Comparison of ENCODE assay signal across 8 mouse cellular contexts in genomic region chr11:97187764-97188642, GRCm38 (mm10). TPM values are rescaled to one million over a fixed set of nuclear protein-coding genes. Genes with fewer than 3 reads are reported as not detected.
A peak's percentile ranks its signal among the peaks of the same experiment; 100 is the strongest.
DNase-seq lines count a peak whose midpoint lies in the region; ATAC-seq lines count a peak whose summit lies in the region.

Kpnb1 (minus strand) TSS chr11:97187881.

- WGBS in hindbrain, embryonic 11.5 days = under 1% methylated on average over 85 of the region's 101 CpGs

- H3K9ac ChIP-seq in hindbrain, embryonic 11.5 days (ENCODE audit: low read depth, low read length) = peak within 1 kb of the TSS; percentile 96

- DNase-seq in Muller cell, postnatal 12 days (ENCODE audit: inconsistent ontology term) = peak; percentile 100
- peak; percentile 100 for DNase-seq in cerebellum, adult 9-11 months
- DNase-seq in frontal cortex, adult 2 months (ENCODE audit: extremely low spot score in 1 of 2, low spot score in 1 of 2) = peak; percentile 97 to 99
- DNase-seq in hindbrain, embryonic 11.5 days (ENCODE audit: low spot score) = peak; percentile 98
- peak; percentile 97 to 99 for DNase-seq in layer of hippocampus, postnatal 10 days (ENCODE audit: low spot score in 2 of 2)
- DNase-seq in lung, postnatal 10 days = peak; percentile 99
- DNase-seq in ovary, postnatal 36 days (ENCODE audit: low spot score) = peak; percentile 99
- peak; percentile 98 for DNase-seq in thymus, postnatal 25 days

- peak within 1 kb of the TSS; percentile 96 for H3K27ac ChIP-seq in hindbrain, embryonic 11.5 days (ENCODE audit: low read depth, low read length)

- no peaks in the 10 kb centered on the region for H3K27me3 ChIP-seq in hindbrain, embryonic 11.5 days (ENCODE audit: control insufficient read depth, insufficient read depth, low read length)

- peaks cover 6% of the 10 kb centered on the region; the same call in 1 of the 2 replicates for H3K4me1 ChIP-seq in hindbrain, embryonic 11.5 days (replicated peaks; ENCODE audit: control insufficient read depth, insufficient read depth, low read length)

- peak; percentile 98 for ATAC-seq in hindbrain, embryonic 11.5 days (ENCODE audit: low FRiP score)

- peaks cover 2% of the 10 kb centered on the region; the same call in 1 of the 2 replicates for H3K36me3 ChIP-seq in hindbrain, embryonic 11.5 days (ENCODE audit: control insufficient read depth, insufficient read depth, low read length)

- no peaks in the 10 kb centered on the region for H3K9me3 ChIP-seq in hindbrain, embryonic 11.5 days (ENCODE audit: control insufficient read depth, low read length)

- peak within 1 kb of the TSS; percentile 75 for H3K4me2 ChIP-seq in hindbrain, embryonic 11.5 days (replicated peaks; ENCODE audit: low read depth, low read length)

- H3K4me3 ChIP-seq in hindbrain, embryonic 11.5 days (ENCODE audit: low read depth, low read length) = peak within 1 kb of the TSS; percentile 95

RNA-seq across cellular contexts. Expression of gene Kpnb1, which starts in this region (rescaled TPM):
- 76.4 and 80.7 TPM in 2 replicates for polyA plus RNA-seq in frontal cortex, adult 2 months (2012; rRNA removed)
- polyA plus RNA-seq in hindbrain, embryonic 11.5 days (2014; fragmentation: Nextera tagmentation; extraction: Ambion mirVana) = 94.9 and 99.7 TPM in 2 replicates
- 100 to 1,000 TPM; 125 to 136 TPM for total RNA-seq in layer of hippocampus, postnatal 10 days (2021)

Comparison
In these comparisons a context has a peak if more than half of its experiments do, and no peak if none do; other contexts are left out.
1. Peak in every context shown above with its lines: DNase-seq, ATAC-seq, H3K4me3 ChIP-seq and H3K27ac ChIP-seq.